Mouse (Mus musculus) hindbrain, embryonic 16.5 days (tissue): ENCODE data around the gene Heatr9. TPM values are rescaled to one million over a fixed set of nuclear protein-coding genes. Genes with fewer than 3 reads are reported as not detected.
A peak's percentile ranks its signal among the peaks of the same experiment; 100 is the strongest.

Source experiments
- ATAC-seq: fragments of 200-750 bp; cut with Nextera tagmentation; 2 replicates; pipeline ENCODE4 v1.8.0; 2017; ENCODE audit warnings: moderate TSS enrichment, moderate library complexity
- H3K27ac ChIP-seq: fragments of 300-500 bp; sonication (generic); 2 replicates; pipeline ENCODE4 v1.5.1; 2014; ENCODE audit warnings: low read depth, mild to moderate bottlenecking, control low read depth, low read length, moderate library complexity
- H3K27me3 ChIP-seq: fragments of 300-500 bp; sonication (generic); replicated peaks from 2 replicates; pipeline ENCODE4 v1.6.1; 2014; ENCODE audit warnings: low read length; ENCODE audit not compliant: control insufficient read depth, insufficient read depth
- H3K36me3 ChIP-seq: fragments of 300-500 bp; sonication (generic); 2 replicates; pipeline ENCODE4 v1.6.1; 2014; ENCODE audit warnings: mild to moderate bottlenecking, low read length, moderate library complexity, mixed read lengths; ENCODE audit not compliant: control insufficient read depth, insufficient read depth
- H3K4me1 ChIP-seq: fragments of 300-500 bp; sonication (generic); 2 replicates; pipeline ENCODE4 v1.6.1; 2014; ENCODE audit warnings: low read depth, low read length; ENCODE audit not compliant: control insufficient read depth, insufficient read depth
- H3K4me2 ChIP-seq: fragments of 300-500 bp; sonication (generic); 2 replicates; pipeline ENCODE4 v1.6.1; 2014; ENCODE audit warnings: mild to moderate bottlenecking, low read length, control low read depth, moderate library complexity
- H3K4me3 ChIP-seq: fragments of 300-500 bp; sonication (generic); 2 replicates; pipeline ENCODE4 v1.5.1; 2014; ENCODE audit warnings: mild to moderate bottlenecking, low read length, control low read depth, moderate library complexity
- H3K9ac ChIP-seq: fragments of 300-500 bp; sonication (generic); 2 replicates; pipeline ENCODE4 v1.6.1; 2014; ENCODE audit warnings: low read depth, mild to moderate bottlenecking, control low read depth, low read length, moderate library complexity
- H3K9me3 ChIP-seq: fragments of 300-500 bp; sonication (generic); 2 replicates; pipeline ENCODE4 v1.6.1; 2014; ENCODE audit warnings: mild to moderate bottlenecking, low read length, moderate library complexity; ENCODE audit not compliant: control insufficient read depth
- WGBS: fragments of 180-500 bp; shearing (Covaris S2); extraction: QIAGEN DNeasy Blood & Tissue Kit; methylation state at CpG from one replicate; pipeline ENCODE4 v1.1.7; 2014; 5-methylcytosine and 5-hydroxymethylcytosine counted together
- polyA plus RNA-seq: library from polyadenylated mRNA; unstranded; fragments of >200 nt; fragmentation: Nextera tagmentation; extraction: Ambion mirVana; gene quantifications from 2 replicates; pipeline ENCODE4 v1.2.1, GENCODE M21; 2015

Heatr9 gene
- polyA plus RNA-seq, 1 experiment from 2014 or later, result not detected

- H3K27me3 ChIP-seq, result no peaks in the 10 kb centered on the region
- no peaks in the 10 kb centered on the region for H3K4me1 ChIP-seq
- H3K4me2 ChIP-seq, result no peak overlapping the region
- no peak overlapping the region for H3K4me3 ChIP-seq
- H3K9ac ChIP-seq, result no peak overlapping the region
- no peak for ATAC-seq
- H3K9me3 ChIP-seq, result no peaks in the 10 kb centered on the region
- H3K36me3 ChIP-seq, result no peaks in the 10 kb centered on the region
- H3K27ac ChIP-seq, result no peak overlapping the region
- WGBS, result 87% methylated on average over 3 of the region's 3 CpGs
These were observed 14.9 kb upstream of the Heatr9 start for GRCm38 (mm10) chr11:83536831-83537230.

GRCm38 (mm10) chr11:83534609-83535423, 12.8 kb upstream of the Heatr9 start:
- Histone ChIP-seq H3K4me2 (peak overlapping the region; percentile 20), H3K4me1 (no peaks in the 10 kb centered on the region), H3K36me3 (no peaks in the 10 kb centered on the region), H3K4me3 (no peak overlapping the region), H3K9ac (no peak overlapping the region), H3K27ac (no peak overlapping the region), H3K9me3 (no peaks in the 10 kb centered on the region), H3K27me3 (no peaks in the 10 kb centered on the region)
- 50% methylated on average over 13 of the region's 13 CpGs for WGBS
- ATAC-seq, result peak; percentile 48; the same call in 1 of the 2 replicates

- H3K9me3 ChIP-seq, result no peaks in the 10 kb centered on the region
- H3K36me3 ChIP-seq, result no peaks in the 10 kb centered on the region
- no peak overlapping the region for H3K4me3 ChIP-seq
- WGBS, result 78% methylated on average over 8 of the region's 8 CpGs
- no peak overlapping the region for H3K27ac ChIP-seq
- ATAC-seq, result no peak
- no peak overlapping the region; the same call in 1 of the 2 replicates for H3K4me2 ChIP-seq
- no peaks in the 10 kb centered on the region for H3K27me3 ChIP-seq
- no peaks in the 10 kb centered on the region for H3K4me1 ChIP-seq
- H3K9ac ChIP-seq, result no peak overlapping the region
These were observed 12.2 kb upstream of the Heatr9 start for GRCm38 (mm10) chr11:83534143-83534542.

GRCm38 (mm10) chr11:83533192-83533591, 11.2 kb upstream of the Heatr9 start:
- ATAC-seq, result no peak
- no peaks in the 10 kb centered on the region for H3K9me3 ChIP-seq
- WGBS, result 88% methylated on average over 1 of the region's 1 CpGs
- no peaks in the 10 kb centered on the region for H3K36me3 ChIP-seq
- H3K27me3 ChIP-seq, result no peaks in the 10 kb centered on the region
- H3K27ac ChIP-seq, result no peak overlapping the region
- H3K4me2 ChIP-seq, result no peak overlapping the region
- H3K4me3 ChIP-seq, result no peak overlapping the region
- H3K9ac ChIP-seq, result no peak overlapping the region
- no peaks in the 10 kb centered on the region for H3K4me1 ChIP-seq

GRCm38 (mm10) chr11:83530360-83530759, 8.4 kb upstream of the Heatr9 start, which contains the start of gene Ccl5:
Ccl5 (minus strand) TSS chr11:83530518.
- Histone ChIP-seq H3K27ac (no peak within 1 kb of the TSS), H3K9ac (no peak within 1 kb of the TSS), H3K36me3 (no peaks in the 10 kb centered on the region), H3K27me3 (no peaks in the 10 kb centered on the region), H3K9me3 (no peaks in the 10 kb centered on the region), H3K4me3 (no peak within 1 kb of the TSS), H3K4me1 (no peaks in the 10 kb centered on the region), H3K4me2 (no peak within 1 kb of the TSS)
- no peak for ATAC-seq
- 94% methylated on average over 5 of the region's 5 CpGs for WGBS

GRCm38 (mm10) chr11:83529024-83529423, 7.0 kb upstream of the Heatr9 start:
- Histone ChIP-seq H3K36me3 (no peaks in the 10 kb centered on the region), H3K4me1 (no peaks in the 10 kb centered on the region), H3K4me3 (no peak overlapping the region), H3K27ac (no peak overlapping the region), H3K4me2 (no peak overlapping the region), H3K9me3 (no peaks in the 10 kb centered on the region), H3K9ac (no peak overlapping the region), H3K27me3 (no peaks in the 10 kb centered on the region)
- WGBS, result 62% methylated on average over 12 of the region's 12 CpGs
- ATAC-seq, result no peak

GRCm38 (mm10) chr11:83518371-83518770, 3.6 kb downstream of the Heatr9 start:
- Histone ChIP-seq H3K36me3 (0 out of 2 replicates have a peak, but pooled peaks cover 2% of the 10 kb centered on the region), H3K9ac (no peak overlapping the region), H3K4me2 (no peak overlapping the region), H3K27ac (no peak overlapping the region), H3K4me1 (no peaks in the 10 kb centered on the region), H3K9me3 (no peaks in the 10 kb centered on the region), H3K4me3 (no peak overlapping the region), H3K27me3 (no peaks in the 10 kb centered on the region)
- 67% methylated on average over 6 of the region's 6 CpGs for WGBS
- no peak for ATAC-seq

- H3K27ac ChIP-seq, result no peak overlapping the region
- no peaks in the 10 kb centered on the region for H3K36me3 ChIP-seq
- no peaks in the 10 kb centered on the region for H3K27me3 ChIP-seq
- H3K4me3 ChIP-seq, result no peak overlapping the region
- H3K9ac ChIP-seq, result no peak overlapping the region
- H3K4me1 ChIP-seq, result no peaks in the 10 kb centered on the region
- H3K4me2 ChIP-seq, result no peak overlapping the region
- H3K9me3 ChIP-seq, result no peaks in the 10 kb centered on the region
- no peak for ATAC-seq
These were observed 4.8 kb downstream of the Heatr9 start for GRCm38 (mm10) chr11:83517153-83517552.

GRCm38 (mm10) chr11:83509521-83509920, 12.5 kb downstream of the Heatr9 start:
- Histone ChIP-seq H3K27me3 (no peaks in the 10 kb centered on the region), H3K4me1 (no peaks in the 10 kb centered on the region), H3K27ac (no peak overlapping the region), H3K4me2 (no peak overlapping the region), H3K36me3 (peaks cover 6% of the 10 kb centered on the region), H3K4me3 (no peak overlapping the region), H3K9me3 (no peaks in the 10 kb centered on the region), H3K9ac (no peak overlapping the region)
- no peak for ATAC-seq
